Mouse (Mus musculus) stomach, postnatal 0 days (tissue): Measurements from ENCODE around the gene Srcap. TPM values are rescaled to one million over a fixed set of nuclear protein-coding genes. Genes with fewer than 3 reads are reported as not detected.
A peak's percentile ranks its signal among the peaks of the same experiment; 100 is the strongest.

Source experiments
- ATAC-seq: fragments of 200-750 bp; cut with Nextera tagmentation; 2 replicates; pipeline ENCODE4 v1.8.0; 2017; ENCODE audit not compliant: low FRiP score, low TSS enrichment
- DNase-seq: peaks from one replicate; pipeline ENCODE4 v3.0.0-alpha.2; 2016; ENCODE audit warnings: low spot score
- H3K27ac ChIP-seq: fragments of 300-500 bp; sonication (generic); replicated peaks from 2 replicates; pipeline ENCODE4 v1.5.1; 2014; ENCODE audit warnings: mild to moderate bottlenecking, control low read depth
- H3K27me3 ChIP-seq: fragments of 300-500 bp; sonication (generic); 2 replicates; pipeline ENCODE4 v1.6.1; 2014; ENCODE audit warnings: low read length; ENCODE audit not compliant: control insufficient read depth, insufficient read depth
- H3K36me3 ChIP-seq: fragments of 300-500 bp; sonication (generic); 2 replicates; pipeline ENCODE4 v1.6.1; 2014; ENCODE audit warnings: low read length, mixed read lengths; ENCODE audit not compliant: control insufficient read depth, insufficient read depth
- H3K4me1 ChIP-seq: fragments of 300-500 bp; sonication (generic); replicated peaks from 2 replicates; pipeline ENCODE4 v1.6.1; 2014; ENCODE audit warnings: antibody characterized with exemption; ENCODE audit not compliant: control insufficient read depth, insufficient read depth
- H3K4me2 ChIP-seq: fragments of 300-500 bp; sonication (generic); replicated peaks from 2 replicates; pipeline ENCODE4 v1.6.1; 2014; ENCODE audit warnings: low read depth, mild to moderate bottlenecking, control low read depth, moderate library complexity
- H3K4me3 ChIP-seq: fragments of 300-500 bp; sonication (generic); 2 replicates; pipeline ENCODE4 v1.5.1; 2014; ENCODE audit warnings: low read depth, low read length, control low read depth
- H3K9ac ChIP-seq: fragments of 300-500 bp; sonication (generic); 2 replicates; pipeline ENCODE4 v1.6.1; 2014; ENCODE audit warnings: mild to moderate bottlenecking, low read length, control low read depth, mixed read lengths
- H3K9me3 ChIP-seq: fragments of 300-500 bp; sonication (generic); 2 replicates; pipeline ENCODE4 v1.6.1; 2016; ENCODE audit warnings: low read length; ENCODE audit not compliant: control insufficient read depth
- CTCF ChIP-seq: IDR thresholded peaks from 2 replicates; pipeline ENCODE4 v1.5.1; 2016; ENCODE audit warnings: antibody characterized with exemption, low read depth, mild to moderate bottlenecking, moderate library complexity
- EP300 ChIP-seq: optimal IDR thresholded peaks from 2 replicates; pipeline ENCODE3; 2016; ENCODE audit warnings: antibody characterized with exemption
- WGBS: fragments of 180-500 bp; shearing (Covaris S2); extraction: QIAGEN DNeasy Blood & Tissue Kit; methylation state at CpG from one replicate; pipeline ENCODE4 v1.1.7; 2014; 5-methylcytosine and 5-hydroxymethylcytosine counted together
- microRNA-seq: library from miRNA; unstranded; fragments of <30 nt; microRNA quantifications from one replicate; pipeline ENCODE4, GENCODE M21; 2016
- polyA plus RNA-seq: library from polyadenylated mRNA; unstranded; fragments of >200 nt; fragmentation: Nextera tagmentation; extraction: Ambion mirVana; gene quantifications from 2 replicates; pipeline ENCODE4 v1.2.1, GENCODE M21; 2015

Gene Srcap
- polyA plus RNA-seq, 1 experiment from 2014 or later = 13.0 TPM

- ATAC-seq (peak; percentile 65), DNase-seq (peak; percentile 60)
- 68% methylated on average over 6 of the region's 6 CpGs for WGBS
- Histone ChIP-seq H3K4me2 (no peak overlapping the region), H3K4me3 (no peak overlapping the region), H3K9me3 (no peaks in the 10 kb centered on the region), H3K9ac (no peak overlapping the region), H3K27me3 (no peaks in the 10 kb centered on the region), H3K36me3 (peaks cover 27% of the 10 kb centered on the region), H3K4me1 (no peaks in the 10 kb centered on the region), H3K27ac (no peak overlapping the region)
- TF ChIP-seq CTCF (no peak), EP300 (no peak)
These were observed 95.4 kb downstream of the Srcap start for GRCm38 (mm10) chr7:127607150-127607549.

Small RNA genes lying within 50 kb of the gene (microRNA-seq; reads per million reads assigned to microRNA genes)
- gene Gm47278 (not detected), gene Mir7060 (not detected)

Other genes with a start within 250 kb of the Srcap start
- 113 and 115 TPM in 2 replicates for gene Sephs2, start 237.9 kb upstream of the Srcap start, polyA plus RNA-seq
- gene Itgal, start 215.7 kb upstream of the Srcap start, polyA plus RNA-seq = 0.80 and 1.1 TPM in 2 replicates
- 9.0 and 11.0 TPM in 2 replicates for gene Zfp768, start 166.4 kb upstream of the Srcap start, polyA plus RNA-seq
- 4.9 and 5.4 TPM in 2 replicates for gene Zfp747, start 135.9 kb upstream of the Srcap start, polyA plus RNA-seq
- 3.0 and 3.1 TPM in 2 replicates for gene 9130019O22Rik, start 124.8 kb upstream of the Srcap start, polyA plus RNA-seq
- gene E430018J23Rik, start 118.4 kb upstream of the Srcap start, polyA plus RNA-seq = 3.3 and 3.9 TPM in 2 replicates
- gene Zfp764, start 105.2 kb upstream of the Srcap start, polyA plus RNA-seq = 4.0 and 4.3 TPM in 2 replicates
- gene Zfp688, start 89.9 kb upstream of the Srcap start, polyA plus RNA-seq = 15.6 and 17.8 TPM in 2 replicates
- gene Zfp689, start 62.8 kb upstream of the Srcap start, polyA plus RNA-seq = 2.1 and 2.9 TPM in 2 replicates
- gene Prr14, start 52.4 kb upstream of the Srcap start, polyA plus RNA-seq = 30.4 and 36.5 TPM in 2 replicates
- gene Fbrs, start 32.8 kb upstream of the Srcap start, polyA plus RNA-seq = 8.7 and 9.3 TPM in 2 replicates
- gene Gm42715, start 7.6 kb downstream of the Srcap start, polyA plus RNA-seq = 6.1 and 6.4 TPM in 2 replicates
- 22.7 and 24.3 TPM in 2 replicates for gene Tmem265, start 49.4 kb downstream of the Srcap start, polyA plus RNA-seq
- gene Phkg2, start 61.4 kb downstream of the Srcap start, polyA plus RNA-seq = 22.6 and 24.3 TPM in 2 replicates
- gene Ccdc189, start 76.6 kb downstream of the Srcap start, polyA plus RNA-seq = 3.5 and 3.6 TPM in 2 replicates
- gene Rnf40, start 76.8 kb downstream of the Srcap start, polyA plus RNA-seq = 17.1 and 18.7 TPM in 2 replicates
- 3.6 and 3.7 TPM in 2 replicates for gene Zfp629, start 103.8 kb downstream of the Srcap start, polyA plus RNA-seq
- 42.2 and 46.8 TPM in 2 replicates for gene Bcl7c, start 196.9 kb downstream of the Srcap start, polyA plus RNA-seq
- gene Ctf1, start 200.8 kb downstream of the Srcap start, polyA plus RNA-seq = 13.4 and 14.5 TPM in 2 replicates
- 0.08 and 0.13 TPM in 2 replicates for gene Ctf2, start 220.2 kb downstream of the Srcap start, polyA plus RNA-seq
- 1.1 and 1.9 TPM in 2 replicates for gene Fbxl19, start 232.6 kb downstream of the Srcap start, polyA plus RNA-seq